Mouse (Mus musculus): ENCODE data around the gene Gm156.
"Not testable (repeated sequence)": the region's sequence is repeated elsewhere in the genome, so short reads cannot be mapped to it uniquely, and the experiment has no call there.

The Gm156 gene

DNA sequence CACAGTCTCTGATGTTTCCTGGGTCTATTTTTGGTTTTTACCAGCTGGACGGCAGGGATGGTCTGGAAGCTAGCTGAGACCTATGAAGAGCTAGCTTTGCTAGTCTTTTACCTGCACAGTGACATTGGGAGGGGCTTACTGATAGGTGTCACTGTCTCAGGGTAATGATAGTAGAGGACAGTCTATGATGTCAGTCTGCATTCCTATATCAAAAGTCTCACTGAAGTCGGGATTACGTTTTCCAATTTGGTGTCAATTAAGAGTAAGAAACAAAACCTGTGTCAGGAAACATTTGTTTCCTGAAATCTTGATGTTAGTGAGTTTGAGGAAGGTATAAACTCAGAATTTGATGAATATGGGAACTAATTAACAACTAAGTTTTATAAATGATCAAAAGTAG, at the start of gene Gm156:
Gm156 (minus strand) TSS at position 101 of the 400 bp plus-strand sequence.
- in situ Hi-C loops (cut with MboI, MseI) = not testable (repeated sequence)

DNA sequence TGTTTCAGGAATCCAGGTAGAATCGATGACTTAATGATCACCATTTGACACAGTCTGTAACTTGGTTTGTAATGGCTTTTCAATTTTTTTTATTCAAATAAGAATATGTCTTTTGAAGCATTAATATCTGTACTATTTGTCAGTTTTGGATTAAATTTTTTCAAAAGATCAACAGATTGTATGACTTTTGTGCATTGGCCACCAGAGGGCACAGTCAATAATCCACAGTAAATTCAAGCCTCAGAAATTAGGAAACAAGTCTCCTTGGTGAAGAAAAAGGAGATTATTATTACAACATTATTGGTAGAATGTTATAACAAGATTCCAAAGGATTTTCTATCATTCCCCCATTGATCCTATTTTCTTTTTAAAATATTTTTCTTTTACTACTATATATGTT, 41.5 kb upstream of the Gm156 start:
- in situ Hi-C loops (cut with MboI, MseI) = no loop called here

DNA sequence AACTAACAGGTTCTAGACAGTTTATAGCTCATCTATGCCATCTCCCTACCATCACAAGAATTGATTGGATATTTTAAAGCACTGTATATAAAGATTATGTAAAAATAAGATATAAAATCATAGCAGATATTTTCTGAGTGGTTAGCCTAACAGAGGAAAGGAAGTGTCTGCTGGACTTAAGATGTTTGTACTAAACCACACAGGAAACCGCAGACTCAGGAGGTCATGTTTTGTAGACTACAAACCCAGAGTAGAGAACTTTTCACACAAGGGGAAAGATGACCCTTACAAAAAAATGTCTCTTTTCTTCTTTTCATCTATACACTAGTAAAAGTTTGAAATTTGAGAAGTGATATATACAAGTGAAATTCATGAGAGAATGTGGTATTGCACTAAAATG, 39.9 kb upstream of the Gm156 start:
- in situ Hi-C loops (cut with MboI, MseI) = loop anchor here (5.0 kb wide), 1 partner anchor 237 kb away; no protein-coding TSS in a partner anchor

DNA sequence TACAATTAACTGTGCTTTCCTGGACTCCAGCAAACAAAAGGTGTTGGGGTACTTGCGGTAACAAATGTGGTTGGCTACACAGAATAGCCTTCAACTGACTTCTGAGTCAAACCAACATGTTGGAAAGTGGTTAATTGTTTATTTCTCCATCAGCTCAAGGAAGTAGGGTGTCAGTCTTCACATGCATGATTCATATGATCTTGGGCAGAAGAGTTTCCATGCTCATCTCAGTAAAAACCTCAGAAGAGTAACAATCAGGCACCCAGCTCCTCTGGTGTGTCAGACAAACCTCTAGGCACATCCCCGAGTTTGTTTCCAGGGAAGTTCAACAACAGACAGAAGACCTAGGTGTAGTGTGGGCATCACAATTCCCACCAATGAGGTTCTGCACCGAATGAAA, 33.7 kb upstream of the Gm156 start:
- in situ Hi-C loops (cut with MboI, MseI) = no loop called here

DNA sequence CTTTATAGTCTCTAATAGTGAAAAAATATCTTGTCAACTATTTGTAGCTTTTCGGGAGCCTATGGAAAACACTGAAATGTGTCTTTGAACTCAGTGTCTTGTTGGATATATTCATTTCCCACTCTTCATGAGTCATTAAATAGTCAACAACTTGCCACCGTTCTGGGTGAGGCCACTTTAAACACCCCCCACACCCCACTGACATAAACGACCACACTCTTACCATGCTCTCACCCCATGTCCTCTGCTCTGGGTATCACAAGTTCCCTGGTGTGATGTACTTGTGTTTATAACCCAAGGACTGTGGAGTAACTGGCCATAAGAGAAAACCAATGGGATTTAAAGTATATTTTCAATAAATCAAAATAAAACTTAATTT, 36.4 kb downstream of the Gm156 start:
- in situ Hi-C loops (cut with MboI, MseI) = loop anchor here (5.0 kb wide), 1 partner anchor 55 kb away; no protein-coding TSS in a partner anchor

DNA sequence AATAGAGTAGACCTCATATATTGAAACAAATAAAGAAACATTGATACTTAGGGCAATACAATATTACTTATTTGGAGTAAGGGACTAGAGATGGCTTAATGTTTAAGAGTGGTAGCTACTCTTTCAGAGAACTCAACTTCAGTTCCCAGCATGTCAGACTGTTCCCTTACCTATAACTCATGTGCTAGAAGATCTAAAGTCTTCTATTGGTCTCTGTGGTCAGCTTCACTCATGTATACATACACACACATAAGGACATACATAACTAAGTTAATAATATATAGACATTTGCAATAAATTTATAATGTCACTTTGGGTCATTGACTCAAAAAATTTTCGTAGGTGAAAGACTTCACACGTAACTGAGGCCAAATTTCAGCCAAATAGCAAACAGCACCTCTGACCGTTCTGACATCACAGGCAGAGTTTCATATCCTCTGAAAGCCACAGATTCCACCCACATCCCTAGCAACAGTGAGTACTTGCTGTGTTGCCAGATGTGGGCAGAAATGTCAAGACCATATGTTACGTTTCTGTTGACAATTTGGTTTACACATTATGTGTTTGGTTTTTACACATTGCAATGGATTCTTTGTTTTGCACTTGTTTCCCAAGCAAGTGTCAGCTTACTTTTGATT, 36.9 kb downstream of the Gm156 start:
- in situ Hi-C loops (cut with MboI, MseI) = loop anchor here (5.0 kb wide), 1 partner anchor 55 kb away; no protein-coding TSS in a partner anchor

DNA sequence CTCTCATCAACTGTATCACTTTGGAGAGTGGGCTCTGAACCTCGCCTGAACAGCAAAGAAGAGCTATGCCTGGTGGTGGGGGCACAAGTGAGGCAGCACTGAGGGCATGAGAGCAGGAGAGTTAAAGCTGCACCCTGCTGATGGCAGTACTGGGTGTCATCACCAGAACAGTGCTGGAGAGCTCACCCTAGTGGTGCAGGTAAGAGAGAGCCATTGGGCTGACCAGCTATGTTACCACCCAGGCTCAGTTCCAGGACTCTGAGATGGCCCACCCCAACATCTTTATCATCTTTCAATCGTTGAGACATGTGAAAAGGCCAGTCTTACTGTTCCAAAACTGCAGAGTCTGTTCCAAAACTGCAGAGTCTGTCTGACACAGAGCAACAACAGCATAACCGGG, 37.9 kb downstream of the Gm156 start:
- in situ Hi-C loops (cut with MboI, MseI) = loop anchor here (5.0 kb wide), 1 partner anchor 54 kb away; no protein-coding TSS in a partner anchor

DNA sequence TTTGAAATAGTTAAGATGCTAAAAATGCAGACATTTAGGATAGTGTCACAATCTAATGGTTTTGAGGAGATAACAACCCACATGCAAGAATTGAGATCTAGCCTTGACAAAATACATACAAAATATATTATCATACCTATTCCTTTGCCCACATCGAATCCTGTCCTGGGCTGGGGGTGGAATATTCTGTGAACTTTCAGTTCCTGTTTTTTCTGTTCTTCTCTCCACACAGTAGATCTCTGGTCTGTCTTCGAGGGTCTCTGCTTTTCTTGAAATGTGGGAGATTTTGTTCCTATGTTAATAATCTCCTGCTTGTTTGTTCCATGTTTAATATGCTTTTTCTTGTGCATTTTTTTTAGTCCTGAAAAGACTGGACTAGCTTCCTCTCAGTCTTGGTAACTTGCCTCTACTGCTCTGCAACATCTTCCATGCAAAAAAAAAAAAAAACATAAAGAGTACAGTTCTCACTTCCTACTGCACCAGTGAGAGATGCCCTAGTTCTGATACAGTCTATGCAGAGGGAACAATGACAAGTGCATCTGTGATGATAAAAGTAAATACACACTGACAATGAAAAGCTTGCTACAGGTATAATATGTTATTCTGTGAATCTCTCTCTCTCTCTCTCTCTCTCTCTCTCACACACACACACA, 43.9 kb downstream of the Gm156 start, which contains the start of gene Klri2:
Klri2 (minus strand) TSS at position 416 of the 653 bp plus-strand sequence.
- in situ Hi-C loops (cut with MboI, MseI) = no loop called here

DNA sequence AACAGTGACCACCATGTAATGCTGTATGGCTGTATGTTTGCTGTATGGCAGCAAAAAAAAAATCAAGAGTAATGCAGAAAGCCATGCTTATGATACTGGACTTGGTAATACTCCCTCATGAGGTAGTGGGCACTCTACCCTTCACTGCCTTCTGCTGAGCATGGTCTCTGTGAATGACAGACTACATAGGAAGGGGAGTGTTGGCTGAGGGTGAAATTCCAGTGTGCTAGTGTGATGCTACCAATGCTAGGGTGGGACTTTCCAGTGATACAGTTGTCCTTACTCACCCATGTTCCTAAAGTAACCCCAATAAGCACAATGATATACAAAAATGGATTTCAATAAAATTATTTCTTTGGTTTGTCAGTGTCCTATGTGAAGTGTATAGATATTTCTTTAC, 47.7 kb downstream of the Gm156 start:
- in situ Hi-C loops (cut with MboI, MseI) = no loop called here

DNA sequence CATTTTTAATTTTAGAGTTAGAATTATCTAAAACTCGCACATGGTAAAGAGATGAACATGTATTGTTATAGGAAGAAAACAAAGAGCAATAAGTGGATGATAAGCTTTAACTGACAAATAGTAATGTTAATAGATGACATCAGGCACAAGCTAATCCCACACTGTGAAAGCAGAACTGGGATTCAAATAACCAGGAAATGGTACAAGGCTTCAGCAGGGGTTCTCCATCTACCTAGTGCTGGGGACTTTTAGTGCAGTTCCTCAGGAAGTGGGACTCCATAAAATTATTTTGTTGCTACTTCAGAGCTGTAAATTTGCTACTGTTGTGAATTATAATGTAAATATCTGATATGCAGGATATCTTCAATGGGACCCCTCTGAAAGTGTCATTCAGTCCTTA, 56.8 kb downstream of the Gm156 start:
- in situ Hi-C loops (cut with MboI, MseI) = no loop called here

DNA sequence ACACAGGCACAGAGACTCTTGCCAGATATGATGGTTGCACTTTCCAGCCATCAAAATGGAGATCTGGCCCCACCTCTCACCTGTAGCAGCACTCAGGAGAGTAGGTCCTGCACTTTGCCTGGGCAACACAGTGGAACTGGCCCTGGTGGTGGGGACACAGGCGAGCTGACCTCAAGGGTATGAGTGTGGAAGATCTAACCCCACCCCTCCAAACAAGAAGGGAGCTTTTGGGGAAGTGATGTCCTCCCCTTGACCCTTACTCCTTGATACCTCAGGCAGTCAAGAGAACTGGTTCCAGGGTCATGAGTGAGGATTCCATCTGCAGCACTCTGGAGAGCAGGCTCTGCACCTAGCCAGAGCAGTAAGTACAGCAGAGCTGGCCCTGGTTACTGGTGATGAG, 62.7 kb downstream of the Gm156 start:
- in situ Hi-C loops (cut with MboI, MseI) = no loop called here

DNA sequence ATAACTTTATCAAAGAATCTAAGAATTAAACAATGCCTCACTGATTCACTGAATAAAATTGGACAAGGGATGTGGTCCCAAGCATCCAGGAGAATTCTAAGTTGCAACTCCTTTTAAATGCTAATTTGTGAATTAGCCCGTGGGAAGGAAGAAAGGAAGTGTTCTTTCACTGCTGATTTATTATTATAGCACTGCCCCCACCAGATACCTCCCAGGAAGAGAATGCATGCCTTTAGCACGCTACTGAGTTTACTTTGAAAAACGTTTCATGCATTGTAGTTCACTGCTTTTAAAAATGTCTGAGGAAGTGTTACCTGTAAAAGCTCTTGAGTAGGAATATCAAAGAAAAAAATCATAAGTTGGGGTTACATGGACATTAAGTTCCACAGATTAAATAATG, 63.6 kb downstream of the Gm156 start:
- in situ Hi-C loops (cut with MboI, MseI) = no loop called here

DNA sequence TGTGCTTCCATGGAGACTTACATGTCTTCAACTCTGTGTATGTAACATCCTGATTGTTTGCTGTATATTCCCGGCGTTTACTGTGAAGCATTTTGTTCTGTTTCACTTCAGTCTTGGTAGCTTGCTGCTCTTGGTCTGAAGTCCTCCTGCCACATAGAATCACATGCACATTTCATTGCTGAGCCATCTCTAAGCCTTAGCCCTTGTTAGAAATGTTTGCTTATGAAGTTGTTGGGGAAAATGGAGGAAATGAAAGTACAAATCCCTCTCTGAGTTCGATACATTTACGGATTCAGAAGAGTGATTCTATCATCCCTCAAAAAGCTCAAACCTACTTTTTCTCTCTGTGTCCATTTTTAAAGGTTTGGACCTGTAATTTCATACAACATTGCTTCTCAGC, 67.0 kb downstream of the Gm156 start, which contains the start of gene Klri1:
Klri1 (minus strand) TSS at position 101 of the 400 bp plus-strand sequence.
- in situ Hi-C loops (cut with MboI, MseI) = loop anchor here (10.0 kb wide), 1 partner anchor 838 kb away; no protein-coding TSS in a partner anchor

Measured in regulatory T cell (primary cell).